Mouse (Mus musculus) R1 (cell line): ENCODE results near the gene Dnah10.
A peak's percentile ranks its signal among the peaks of the same experiment; 100 is the strongest.

ENCODE experiments used
- DNase-seq: peaks from one replicate; pipeline ENCODE4 v3.0.0-alpha.2; 2018; ENCODE audit warnings: low read depth, low spot score

The Dnah10 gene

GRCm38 (mm10) chr5:124862871-124863741, 138.2 kb downstream of the Dnah10 start:
- peak; percentile 62 for DNase-seq

- DNase-seq = peak; percentile 43
Measured at GRCm38 (mm10) chr5:124868981-124869380, 144.1 kb downstream of the Dnah10 start.

GRCm38 (mm10) chr5:124872033-124872432, 147.1 kb downstream of the Dnah10 start:
- DNase-seq = no peak

- DNase-seq = no peak
Measured at GRCm38 (mm10) chr5:124873096-124873495, 148.2 kb downstream of the Dnah10 start.

GRCm38 (mm10) chr5:124873890-124874601, 149.2 kb downstream of the Dnah10 start:
- no peak for DNase-seq

- DNase-seq = no peak
Measured at GRCm38 (mm10) chr5:124879251-124879650, 154.4 kb downstream of the Dnah10 start.

- DNase-seq = no peak
Measured at GRCm38 (mm10) chr5:124879801-124880200, 154.9 kb downstream of the Dnah10 start.

- DNase-seq = no peak
Measured at GRCm38 (mm10) chr5:124883877-124884276, 159.0 kb downstream of the Dnah10 start.
